In the genomic region with DNA sequence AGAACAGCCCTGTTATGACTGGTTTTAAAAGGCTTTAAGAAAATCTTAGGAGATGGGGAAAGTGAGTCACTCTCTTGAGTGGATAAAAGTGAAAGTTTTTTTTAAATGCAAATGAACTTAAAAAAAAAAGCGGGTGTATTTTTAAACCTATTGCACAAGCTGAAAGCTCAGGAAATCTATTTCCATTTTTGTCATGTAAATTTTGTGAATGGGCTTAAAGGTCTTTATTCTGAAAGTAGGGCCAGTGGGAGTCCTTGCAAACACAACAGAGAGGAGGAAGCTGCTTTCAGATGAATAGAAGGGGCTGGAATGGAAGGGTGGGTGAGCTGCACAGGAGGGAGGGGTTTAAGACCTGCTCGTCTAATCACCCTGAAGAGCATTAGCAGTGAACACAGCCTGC, we compare ENCODE assay signal across 13 mouse cellular contexts.
A peak's percentile ranks its signal among the peaks of the same experiment; 100 is the strongest.
DNase-seq lines count a peak whose midpoint lies in the region; ATAC-seq lines count a peak whose summit lies in the region.
"Had no signal": no experiment of that assay in that cellular context is flagged by ENCODE, and none has a peak within 500 bp of the region (broad histone marks: within the 10 kb centered on the region; RNA-seq: fewer than 3 reads in every experiment).

No protein-coding gene starts in this region.

- DNase-seq in frontal cortex, postnatal 25 days (ENCODE audit: low spot score in 2 of 2), result no peak
- DNase-seq in R1 (ENCODE audit: low read depth, low spot score), result peak; percentile 97
- peak; percentile 69 for DNase-seq in forebrain, embryonic 11.5 days (ENCODE audit: low spot score)
- DNase-seq in ovary, adult 18-20 months (ENCODE audit: low spot score), result no peak
- DNase-seq in adrenal gland, postnatal 36 days, result no peak
- DNase-seq in cerebellum, adult 9-11 months, result no peak
- DNase-seq: adrenal gland, adult 8-10 months; kidney, postnatal 4 days; liver, embryonic 13.5 days; lung, postnatal 36 days had no signal

- H3K4me2 ChIP-seq in forebrain, embryonic 11.5 days (ENCODE audit: low read depth, low read length, severe bottlenecking), result no peak overlapping the region
- no peak overlapping the region for H3K4me2 ChIP-seq in midbrain, embryonic 12.5 days (replicated peaks)
- H3K4me2 ChIP-seq: intestine, embryonic 15.5 days; liver, embryonic 13.5 days had no signal

- no peaks in the 10 kb centered on the region for H3K27me3 ChIP-seq in forebrain, embryonic 11.5 days (ENCODE audit: control insufficient read depth, insufficient read depth, low read length)
- peaks cover 3% of the 10 kb centered on the region; the same call in 1 of the 2 replicates for H3K27me3 ChIP-seq in midbrain, embryonic 12.5 days
- H3K27me3 ChIP-seq: intestine, embryonic 15.5 days; liver, embryonic 13.5 days had no signal

- 5% methylated on average over 2 of the region's 2 CpGs for WGBS in forebrain, embryonic 11.5 days
- 7% methylated on average over 2 of the region's 2 CpGs for WGBS in midbrain, embryonic 12.5 days

- no peaks in the 10 kb centered on the region; the same call in 1 of the 2 replicates for H3K4me1 ChIP-seq in forebrain, embryonic 11.5 days (replicated peaks; ENCODE audit: control insufficient read depth, insufficient read depth, low read length)
- H3K4me1 ChIP-seq in midbrain, embryonic 12.5 days, result no peaks in the 10 kb centered on the region
- H3K4me1 ChIP-seq: intestine, embryonic 15.5 days; liver, embryonic 13.5 days had no signal

- peak; percentile 91 for ATAC-seq in frontal cortex, adult (ENCODE audit: low TSS enrichment)
- ATAC-seq in forebrain, embryonic 11.5 days (replicated peaks; ENCODE audit: low FRiP score), result peak; percentile 97
- peak; percentile 98 for ATAC-seq in midbrain, embryonic 12.5 days (ENCODE audit: low FRiP score, low read depth)
- ATAC-seq: intestine, embryonic 15.5 days had no signal

- no peaks in the 10 kb centered on the region for H3K36me3 ChIP-seq in forebrain, embryonic 11.5 days (ENCODE audit: control insufficient read depth, insufficient read depth, low read length)
- no peaks in the 10 kb centered on the region for H3K36me3 ChIP-seq in midbrain, embryonic 12.5 days
- H3K36me3 ChIP-seq: intestine, embryonic 15.5 days; liver, embryonic 13.5 days had no signal

- H3K9me3 ChIP-seq in forebrain, embryonic 11.5 days (ENCODE audit: control insufficient read depth, low read length), result no peaks in the 10 kb centered on the region
- H3K9me3 ChIP-seq in midbrain, embryonic 12.5 days, result no peaks in the 10 kb centered on the region
- H3K9me3 ChIP-seq: intestine, embryonic 15.5 days; liver, embryonic 13.5 days had no signal

- no peak overlapping the region for H3K4me3 ChIP-seq in forebrain, embryonic 11.5 days (ENCODE audit: low read depth, low read length)
- no peak overlapping the region for H3K4me3 ChIP-seq in midbrain, embryonic 12.5 days
- H3K4me3 ChIP-seq: intestine, embryonic 15.5 days; liver, embryonic 13.5 days had no signal

- H3K27ac ChIP-seq in forebrain, embryonic 11.5 days (ENCODE audit: low read depth, low read length), result no peak overlapping the region
- H3K27ac ChIP-seq in midbrain, embryonic 12.5 days (replicated peaks), result no peak overlapping the region
- H3K27ac ChIP-seq: intestine, embryonic 15.5 days; liver, embryonic 13.5 days had no signal

- no peak overlapping the region for H3K9ac ChIP-seq in forebrain, embryonic 11.5 days (ENCODE audit: low read length)
- H3K9ac ChIP-seq in midbrain, embryonic 12.5 days (replicated peaks), result no peak overlapping the region
- H3K9ac ChIP-seq: intestine, embryonic 15.5 days; liver, embryonic 13.5 days had no signal

Comparison
In these comparisons a context has a peak if more than half of its experiments do, and no peak if none do; other contexts are left out.
1. DNase-seq: peak in R1 (single experiment) and forebrain, embryonic 11.5 days (single experiment); none in frontal cortex, postnatal 25 days (0 of 2), ovary, adult 18-20 months (single experiment), adrenal gland, postnatal 36 days (0 of 2) and cerebellum, adult 9-11 months (single experiment).
2. Peak in every context shown above with its lines, with median percentiles within 50 percentile points of each other: ATAC-seq.